ENCODE assay signal across 9 mouse cellular contexts in genomic region chr17:79230653-79231489, GRCm38 (mm10).
DNase-seq lines count a peak whose midpoint lies in the region; ATAC-seq lines count a peak whose summit lies in the region.
"Had no signal": no experiment of that assay in that cellular context is flagged by ENCODE, and none has a peak within 500 bp of the region (broad histone marks: within the 10 kb centered on the region; RNA-seq: fewer than 3 reads in every experiment).

No protein-coding gene starts in this region.

- peaks cover 8% of the 10 kb centered on the region for H3K4me1 ChIP-seq in forebrain, embryonic 16.5 days (replicated peaks; ENCODE audit: control insufficient read depth, insufficient read depth, low read length)
- H3K4me1 ChIP-seq: stomach, embryonic 15.5 days had no signal

- peak; percentile 1 to 5 for DNase-seq in kidney, postnatal 36 days
- no peak for DNase-seq in kidney, adult 9 months
- peak; percentile 13 to 47 for DNase-seq in left cerebral cortex, adult 8-10 months (ENCODE audit: low spot score in 2 of 2)
- DNase-seq in retina, postnatal 1 day = peak; percentile 58
- DNase-seq in heart, adult 8-10 months (ENCODE audit: low spot score) = no peak
- no peak for DNase-seq in cerebellum, postnatal 25 days

- H3K27me3 ChIP-seq in forebrain, embryonic 16.5 days (replicated peaks; ENCODE audit: control insufficient read depth, insufficient read depth, low read length) = no peaks in the 10 kb centered on the region
- H3K27me3 ChIP-seq: stomach, embryonic 15.5 days had no signal

- peak overlapping the region; percentile 49 for H3K4me2 ChIP-seq in forebrain, embryonic 16.5 days (ENCODE audit: low read length)
- H3K4me2 ChIP-seq: stomach, embryonic 15.5 days had no signal

- no peaks in the 10 kb centered on the region for H3K9me3 ChIP-seq in forebrain, embryonic 16.5 days (ENCODE audit: control insufficient read depth, low read length)
- H3K9me3 ChIP-seq: stomach, embryonic 15.5 days had no signal

- 29% methylated on average over 25 of the region's 25 CpGs for WGBS in forebrain, embryonic 16.5 days

- peak; percentile 96 for ATAC-seq in forebrain, embryonic 16.5 days
- no peak for ATAC-seq in activated CD4-positive, CD25-positive, alpha-beta regulatory T cell, adult 4 months

- 0 out of 2 replicates have a peak overlapping the region, but pooled peaks have one; percentile 7 for H3K9ac ChIP-seq in forebrain, embryonic 16.5 days (replicated peaks; ENCODE audit: low read depth, low read length)
- H3K9ac ChIP-seq: stomach, embryonic 15.5 days had no signal

- H3K4me3 ChIP-seq in forebrain, embryonic 16.5 days (replicated peaks; ENCODE audit: low read length) = peak overlapping the region; percentile 5
- H3K4me3 ChIP-seq: stomach, embryonic 15.5 days had no signal

- H3K36me3 ChIP-seq in forebrain, embryonic 16.5 days (ENCODE audit: control insufficient read depth, insufficient read depth) = no peaks in the 10 kb centered on the region
- H3K36me3 ChIP-seq: stomach, embryonic 15.5 days had no signal

- H3K27ac ChIP-seq in forebrain, embryonic 16.5 days (ENCODE audit: low read length) = peak overlapping the region; percentile 46; the same call in 1 of the 2 replicates
- H3K27ac ChIP-seq: stomach, embryonic 15.5 days had no signal

Comparison
In these comparisons a context has a peak if more than half of its experiments do, and no peak if none do; other contexts are left out.
1. DNase-seq: peak in kidney, postnatal 36 days (2 of 2), left cerebral cortex, adult 8-10 months (2 of 2) and retina, postnatal 1 day (single experiment); none in kidney, adult 9 months (single experiment), heart, adult 8-10 months (single experiment) and cerebellum, postnatal 25 days (0 of 2).